Mouse (Mus musculus) embryonic facial prominence, embryonic 10.5 days (tissue): ENCODE results near the gene Anxa5. TPM values are rescaled to one million over a fixed set of nuclear protein-coding genes. Genes with fewer than 3 reads are reported as not detected.

Source experiments
- DNase-seq: peaks from one replicate; pipeline ENCODE4 v3.0.0-alpha.2; 2017; ENCODE audit warnings: low spot score
- H3K27ac ChIP-seq: fragments of 300-500 bp; sonication (generic); replicated peaks from 2 replicates; pipeline ENCODE4 v1.5.1; 2016; ENCODE audit warnings: mild to moderate bottlenecking
- H3K27me3 ChIP-seq: fragments of 300-500 bp; sonication (generic); replicated peaks from 2 replicates; pipeline ENCODE4 v1.6.1; 2016; ENCODE audit warnings: low read depth, mild to moderate bottlenecking; ENCODE audit not compliant: poor library complexity, severe bottlenecking
- H3K36me3 ChIP-seq: fragments of 300-500 bp; sonication (generic); replicated peaks from 2 replicates; pipeline ENCODE4 v1.6.1; 2016; ENCODE audit warnings: mild to moderate bottlenecking, moderate library complexity
- H3K4me1 ChIP-seq: fragments of 300-500 bp; sonication (generic); 2 replicates; pipeline ENCODE4 v1.6.1; 2016
- H3K4me3 ChIP-seq: fragments of 300-500 bp; sonication (generic); 2 replicates; pipeline ENCODE4 v1.5.1; 2016; ENCODE audit warnings: mild to moderate bottlenecking, moderate library complexity
- H3K9me3 ChIP-seq: fragments of 300-500 bp; sonication (generic); 2 replicates; pipeline ENCODE4 v1.6.1; 2016; ENCODE audit warnings: mild to moderate bottlenecking
- WGBS: fragments of 180-500 bp; shearing (Covaris S2); methylation state at CpG from one replicate; pipeline ENCODE4 v1.1.7; 2016; 5-methylcytosine and 5-hydroxymethylcytosine counted together
- microRNA-seq: library from miRNA; unstranded; fragments of <30 nt; microRNA quantifications from one replicate; pipeline ENCODE4, GENCODE M21; 2017
- polyA plus RNA-seq: library from polyadenylated mRNA; unstranded; fragments of >200 nt; fragmentation: Nextera tagmentation; extraction: Ambion mirVana; gene quantifications from 2 replicates; pipeline ENCODE4 v1.2.1, GENCODE M21; 2016

Anxa5 gene
- polyA plus RNA-seq, 1 experiment from 2014 or later, result 116 TPM

DNA sequence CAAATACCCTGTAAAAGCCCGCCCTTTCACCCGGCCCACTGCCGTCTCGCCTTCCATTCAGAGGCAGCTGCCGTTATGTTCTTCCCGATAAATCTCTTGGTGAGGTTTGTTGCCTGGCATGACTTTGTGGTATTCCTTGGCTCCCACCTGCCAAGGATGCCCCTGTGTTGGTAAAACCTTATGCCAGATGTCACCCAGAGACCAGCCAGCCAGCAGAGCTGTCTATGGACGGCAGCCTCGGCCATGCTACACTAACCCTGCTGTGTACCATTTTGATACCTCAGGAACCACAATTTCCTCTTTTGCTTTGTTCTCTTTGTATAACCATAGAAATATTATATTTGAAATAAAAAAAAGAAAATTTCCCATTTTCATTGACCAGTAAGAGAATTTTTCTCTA is 48.3 kb downstream of the Anxa5 start:
- Histone ChIP-seq H3K4me1 (no peaks in the 10 kb centered on the region), H3K27ac (no peak overlapping the region), H3K9me3 (no peaks in the 10 kb centered on the region), H3K4me3 (no peak overlapping the region), H3K36me3 (no peaks in the 10 kb centered on the region), H3K27me3 (no peaks in the 10 kb centered on the region)
- no peak for DNase-seq
- WGBS, result 95% methylated on average over 8 of the region's 8 CpGs

DNA sequence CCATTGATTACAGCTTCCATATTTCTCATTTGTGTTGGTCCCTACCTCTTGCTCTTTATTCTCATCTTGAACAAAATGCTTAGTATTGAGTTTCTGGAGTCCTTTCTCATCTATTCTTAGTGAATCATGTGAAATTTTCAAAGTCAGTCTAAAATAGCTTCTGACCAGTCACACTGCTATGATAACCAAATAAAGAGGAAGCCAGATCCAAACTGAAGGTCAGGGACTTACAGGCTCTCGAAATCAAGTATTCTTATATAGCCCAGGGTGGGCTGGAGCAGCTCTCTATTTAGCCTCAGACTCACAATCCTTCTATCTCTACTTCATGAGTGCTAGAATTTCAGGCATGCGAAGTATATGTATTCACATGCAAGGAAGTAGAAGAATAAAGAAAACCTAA is 66.2 kb downstream of the Anxa5 start:
- 86% methylated on average over 2 of the region's 2 CpGs for WGBS
- DNase-seq, result no peak
- no peaks in the 10 kb centered on the region for H3K27me3 ChIP-seq

DNA sequence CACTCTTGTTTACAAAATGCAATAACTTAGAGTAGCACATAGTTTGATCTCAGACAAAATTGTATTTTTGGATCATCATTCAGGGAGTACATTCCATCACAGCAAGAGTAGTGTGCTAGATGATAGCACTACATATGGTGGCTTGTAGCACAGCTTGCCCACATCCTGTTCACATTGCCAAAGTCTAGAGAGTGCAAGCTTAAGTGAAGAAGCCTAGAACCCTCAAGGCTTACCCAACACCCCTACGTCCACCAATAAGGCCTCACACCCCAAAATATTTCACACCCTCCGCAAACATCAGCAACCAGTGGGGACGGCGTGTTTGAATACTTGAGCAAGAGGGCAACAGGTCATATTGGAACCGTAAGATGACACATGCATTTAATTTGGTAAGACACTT is 68.7 kb downstream of the Anxa5 start:
- WGBS, result 93% methylated on average over 5 of the region's 5 CpGs
- H3K4me1 ChIP-seq, result no peaks in the 10 kb centered on the region

More for the DNA sequence above, 66.2 kb downstream of the Anxa5 start:
- H3K9me3 ChIP-seq, result no peaks in the 10 kb centered on the region
- H3K36me3 ChIP-seq, result no peaks in the 10 kb centered on the region
- no peaks in the 10 kb centered on the region for H3K4me1 ChIP-seq
- H3K4me3 ChIP-seq, result no peak overlapping the region
- H3K27ac ChIP-seq, result no peak overlapping the region

DNA sequence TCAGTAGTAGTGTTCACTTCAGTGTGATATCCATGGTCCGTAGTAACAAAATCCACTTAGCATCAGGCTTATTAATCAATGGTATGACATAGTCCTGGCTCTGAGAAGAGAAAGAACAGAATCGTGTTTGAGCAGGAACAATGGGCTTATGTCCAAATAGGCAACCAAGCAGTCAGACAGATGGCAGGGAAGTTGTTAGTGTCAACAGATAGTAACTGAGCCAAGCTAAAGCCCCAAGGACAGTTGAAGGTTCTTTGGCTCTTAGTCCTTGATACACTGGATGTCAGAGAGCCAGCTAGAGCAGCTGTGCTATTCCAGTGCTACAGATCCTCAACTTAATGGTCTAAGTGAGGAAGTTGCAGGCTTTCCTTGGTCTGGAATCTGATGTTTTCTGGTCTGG is 69.4 kb downstream of the Anxa5 start:
- Histone ChIP-seq H3K4me3 (no peak overlapping the region), H3K27ac (no peak overlapping the region), H3K9me3 (no peaks in the 10 kb centered on the region), H3K4me1 (no peaks in the 10 kb centered on the region), H3K36me3 (no peaks in the 10 kb centered on the region), H3K27me3 (no peaks in the 10 kb centered on the region)
- WGBS, result 80% methylated on average over 2 of the region's 2 CpGs
- DNase-seq, result no peak

More for the DNA sequence above, 68.7 kb downstream of the Anxa5 start:
- no peak overlapping the region for H3K27ac ChIP-seq
- no peak overlapping the region for H3K4me3 ChIP-seq
- H3K9me3 ChIP-seq, result no peaks in the 10 kb centered on the region
- no peaks in the 10 kb centered on the region for H3K27me3 ChIP-seq
- DNase-seq, result no peak
- H3K36me3 ChIP-seq, result no peaks in the 10 kb centered on the region

DNA sequence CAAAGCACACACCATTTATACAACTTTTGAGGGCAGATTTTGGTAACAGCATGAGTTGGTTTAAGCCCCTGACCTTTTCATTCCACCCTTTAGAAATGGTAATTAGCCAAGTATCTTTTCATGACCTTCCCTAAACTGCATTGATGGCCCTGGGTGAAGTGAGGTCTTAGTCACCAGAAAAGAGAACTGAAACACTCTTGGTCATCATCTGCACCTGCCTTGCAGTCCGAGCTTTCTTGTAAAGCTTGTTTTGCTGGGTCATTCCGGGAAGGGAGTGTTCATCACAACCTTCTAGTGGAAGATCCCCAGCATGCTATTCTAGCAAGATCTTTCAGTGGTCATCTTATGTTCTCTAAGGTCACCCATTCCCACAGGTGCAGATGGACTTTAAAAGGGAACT is 73.8 kb downstream of the Anxa5 start:
- no peak for DNase-seq

DNA sequence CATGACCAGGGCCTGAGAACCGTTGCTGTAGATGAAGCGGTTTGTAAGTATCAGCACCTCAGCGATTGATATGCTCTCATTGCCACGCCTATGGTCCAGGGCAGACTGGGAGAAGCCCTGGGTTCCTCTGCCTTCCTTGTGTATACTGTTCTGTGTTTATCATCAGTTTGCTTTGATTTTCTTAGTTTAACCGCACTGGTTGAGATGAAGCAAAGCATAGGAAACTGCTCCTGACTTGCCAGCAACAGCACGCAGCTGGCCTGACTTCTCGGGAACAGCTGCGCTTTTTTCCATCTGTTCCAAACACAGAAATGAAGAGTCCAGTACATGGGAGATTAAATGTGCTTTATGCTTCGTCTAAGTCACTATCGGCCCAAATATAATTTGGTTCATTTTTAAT is 75.0 kb downstream of the Anxa5 start:
- 87% methylated on average over 10 of the region's 10 CpGs for WGBS
- Histone ChIP-seq H3K9me3 (no peaks in the 10 kb centered on the region), H3K27ac (no peak overlapping the region), H3K4me1 (no peaks in the 10 kb centered on the region), H3K4me3 (no peak overlapping the region), H3K27me3 (no peaks in the 10 kb centered on the region), H3K36me3 (no peaks in the 10 kb centered on the region)
- no peak for DNase-seq

More for the DNA sequence above, 73.8 kb downstream of the Anxa5 start:
- Histone ChIP-seq H3K4me3 (no peak overlapping the region), H3K9me3 (no peaks in the 10 kb centered on the region), H3K27me3 (no peaks in the 10 kb centered on the region), H3K27ac (no peak overlapping the region), H3K36me3 (no peaks in the 10 kb centered on the region), H3K4me1 (no peaks in the 10 kb centered on the region)
- WGBS, result 61% methylated on average over 2 of the region's 2 CpGs

Small RNA genes lying within 50 kb of the gene (microRNA-seq; reads per million reads assigned to microRNA genes)
- gene Mir7009, result not detected

Other genes with a start within 250 kb of the Anxa5 start
- gene 1810062G17Rik, start within 50 bp of the Anxa5 start, polyA plus RNA-seq, result 0.39 and 0.78 TPM in 2 replicates
- gene Gm11549, start 45.9 kb upstream of the Anxa5 start, polyA plus RNA-seq, result not detected in 2 replicates
- 98.2 and 102 TPM in 2 replicates for gene Exosc9, start 76.7 kb upstream of the Anxa5 start, polyA plus RNA-seq
- gene Ccna2, start 96.3 kb upstream of the Anxa5 start, polyA plus RNA-seq, result 225 and 229 TPM in 2 replicates
- gene Bbs7, start 137.6 kb upstream of the Anxa5 start, polyA plus RNA-seq, result 16.2 and 17.5 TPM in 2 replicates
- 2.7 and 3.5 TPM in 2 replicates for gene Trpc3, start 214.3 kb upstream of the Anxa5 start, polyA plus RNA-seq